Mouse (Mus musculus): ENCODE measurements around the gene D7Ertd443e. TPM values are rescaled to one million over a fixed set of nuclear protein-coding genes. Genes with fewer than 3 reads are reported as not detected.

Gene D7Ertd443e
- polyA plus RNA-seq, 1 experiment from 2014 or later, result not detected

GRCm38 (mm10) chr7:134381407-134381861 lies 4.0 kb downstream of the D7Ertd443e start:
- no peaks in the 10 kb centered on the region for H3K36me3 ChIP-seq (ENCODE audit: control insufficient read depth, insufficient read depth)
- no peaks in the 10 kb centered on the region for H3K27me3 ChIP-seq (ENCODE audit: control insufficient read depth, insufficient read depth, low read depth, low read length)
- no peak overlapping the region for H3K9ac ChIP-seq (ENCODE audit: low read depth, low read length)
- H3K9me3 ChIP-seq (replicated peaks; ENCODE audit: control insufficient read depth, low read length), result no peaks in the 10 kb centered on the region
- no peaks in the 10 kb centered on the region for H3K4me1 ChIP-seq (ENCODE audit: control insufficient read depth, low read depth, low read length)
- no peak overlapping the region for H3K4me3 ChIP-seq (ENCODE audit: low read depth, low read length)
- 38% methylated on average over 4 of the region's 4 CpGs for WGBS (ENCODE audit: insufficient replicate concordance)
- no peak overlapping the region for H3K4me2 ChIP-seq (ENCODE audit: low read depth, low read length)
- H3K27ac ChIP-seq (ENCODE audit: low read length), result no peak overlapping the region
- ATAC-seq (ENCODE audit: low read depth), result no peak

DNA sequence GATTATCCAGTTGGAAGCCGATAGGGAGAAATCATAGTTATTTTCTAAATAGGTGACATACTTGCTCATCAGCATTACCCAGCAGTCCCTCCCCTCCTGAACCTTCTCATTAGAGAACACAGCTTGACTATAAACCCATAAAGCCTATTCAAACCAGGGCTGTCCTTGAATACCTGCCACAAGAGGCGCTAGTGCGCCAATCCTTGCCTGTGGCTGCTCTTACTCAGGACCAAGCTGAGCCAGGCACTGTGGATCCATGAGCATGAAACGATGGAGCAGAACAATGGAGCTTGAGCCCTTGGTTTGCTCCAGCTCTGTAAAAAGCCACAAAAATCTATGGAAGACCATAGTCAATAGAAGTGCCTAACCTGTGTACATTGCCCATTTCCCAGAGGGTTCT lies 7.2 kb downstream of the D7Ertd443e start:
- Histone ChIP-seq H3K27ac (ENCODE audit: low read length) (no peak overlapping the region), H3K4me1 (ENCODE audit: control insufficient read depth, low read depth, low read length) (no peaks in the 10 kb centered on the region), H3K4me3 (ENCODE audit: low read depth, low read length) (no peak overlapping the region), H3K27me3 (ENCODE audit: control insufficient read depth, insufficient read depth, low read depth, low read length) (no peaks in the 10 kb centered on the region), H3K36me3 (ENCODE audit: control insufficient read depth, insufficient read depth) (no peaks in the 10 kb centered on the region), H3K4me2 (ENCODE audit: low read depth, low read length) (no peak overlapping the region), H3K9me3 (replicated peaks; ENCODE audit: control insufficient read depth, low read length) (no peaks in the 10 kb centered on the region), H3K9ac (ENCODE audit: low read depth, low read length) (no peak overlapping the region)
- ATAC-seq (ENCODE audit: low read depth), result no peak
- 38% methylated on average over 4 of the region's 4 CpGs for WGBS (ENCODE audit: insufficient replicate concordance)

DNA sequence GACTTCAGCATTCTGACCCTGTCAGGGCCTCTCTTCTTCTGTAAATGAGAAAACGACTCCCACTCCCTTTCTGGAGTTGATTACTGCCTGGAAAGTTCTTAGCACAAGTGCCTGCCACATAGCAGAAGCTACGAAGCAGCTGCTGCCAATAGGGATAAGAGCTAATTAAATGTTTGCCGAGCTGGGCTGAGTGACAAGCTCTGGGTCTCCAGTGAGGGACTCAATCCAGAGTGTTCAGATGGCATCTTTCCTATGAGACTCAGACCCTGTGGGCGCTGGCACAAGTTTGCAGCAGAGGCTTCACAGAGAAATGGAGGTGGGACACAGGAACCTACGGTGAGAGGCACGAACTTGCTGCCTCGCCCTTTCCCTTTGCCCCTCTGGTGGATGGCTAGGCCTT lies 8.7 kb downstream of the D7Ertd443e start:
- H3K36me3 ChIP-seq (ENCODE audit: control insufficient read depth, insufficient read depth), result no peaks in the 10 kb centered on the region
- ATAC-seq (ENCODE audit: low read depth), result no peak
- H3K9me3 ChIP-seq (replicated peaks; ENCODE audit: control insufficient read depth, low read length), result no peaks in the 10 kb centered on the region
- no peaks in the 10 kb centered on the region for H3K4me1 ChIP-seq (ENCODE audit: control insufficient read depth, low read depth, low read length)
- H3K27me3 ChIP-seq (ENCODE audit: control insufficient read depth, insufficient read depth, low read depth, low read length), result no peaks in the 10 kb centered on the region
- H3K9ac ChIP-seq (ENCODE audit: low read depth, low read length), result no peak overlapping the region
- H3K4me3 ChIP-seq (ENCODE audit: low read depth, low read length), result no peak overlapping the region
- no peak overlapping the region for H3K4me2 ChIP-seq (ENCODE audit: low read depth, low read length)
- H3K27ac ChIP-seq (ENCODE audit: low read length), result no peak overlapping the region
- WGBS (ENCODE audit: insufficient replicate concordance), result 59% methylated on average over 7 of the region's 7 CpGs

DNA sequence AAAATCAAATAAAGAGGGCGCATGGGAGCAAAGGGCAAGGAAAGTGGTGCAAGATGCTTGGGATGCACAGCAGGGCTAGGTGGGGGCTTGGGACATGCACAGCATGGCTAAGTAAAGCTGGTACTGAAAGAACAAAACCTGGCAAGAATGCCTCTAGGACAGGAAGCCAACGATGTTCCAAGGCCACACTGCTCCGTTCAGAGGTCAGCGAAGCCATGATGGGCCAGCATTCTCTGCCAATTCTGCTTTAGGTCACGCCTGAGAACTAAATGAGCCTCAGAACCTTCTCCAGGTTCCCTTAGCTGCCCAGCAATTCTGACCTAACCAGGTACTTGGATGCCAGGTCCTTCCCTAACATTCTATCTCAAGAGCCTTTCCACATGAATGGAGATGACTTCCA lies 13.2 kb downstream of the D7Ertd443e start:
- Histone ChIP-seq H3K9me3 (replicated peaks; ENCODE audit: control insufficient read depth, low read length) (no peaks in the 10 kb centered on the region), H3K4me1 (ENCODE audit: control insufficient read depth, low read depth, low read length) (no peaks in the 10 kb centered on the region), H3K4me3 (ENCODE audit: low read depth, low read length) (no peak overlapping the region), H3K27me3 (ENCODE audit: control insufficient read depth, insufficient read depth, low read depth, low read length) (no peaks in the 10 kb centered on the region), H3K36me3 (ENCODE audit: control insufficient read depth, insufficient read depth) (no peaks in the 10 kb centered on the region), H3K9ac (ENCODE audit: low read depth, low read length) (no peak overlapping the region), H3K27ac (ENCODE audit: low read length) (no peak overlapping the region), H3K4me2 (ENCODE audit: low read depth, low read length) (no peak overlapping the region)
- ATAC-seq (ENCODE audit: low read depth), result no peak
- WGBS (ENCODE audit: insufficient replicate concordance), result 59% methylated on average over 5 of the region's 5 CpGs

GRCm38 (mm10) chr7:134369241-134369640 lies 16.2 kb downstream of the D7Ertd443e start:
- H3K27me3 ChIP-seq (ENCODE audit: control insufficient read depth, insufficient read depth, low read depth, low read length), result no peaks in the 10 kb centered on the region
- ATAC-seq (ENCODE audit: low read depth), result no peak
- H3K27ac ChIP-seq (ENCODE audit: low read length), result no peak overlapping the region
- WGBS (ENCODE audit: insufficient replicate concordance), result 56% methylated on average over 4 of the region's 4 CpGs
- H3K4me2 ChIP-seq (ENCODE audit: low read depth, low read length), result no peak overlapping the region
- H3K36me3 ChIP-seq (ENCODE audit: control insufficient read depth, insufficient read depth), result no peaks in the 10 kb centered on the region
- no peak overlapping the region for H3K4me3 ChIP-seq (ENCODE audit: low read depth, low read length)
- no peaks in the 10 kb centered on the region for H3K9me3 ChIP-seq (replicated peaks; ENCODE audit: control insufficient read depth, low read length)
- H3K4me1 ChIP-seq (ENCODE audit: control insufficient read depth, low read depth, low read length), result no peaks in the 10 kb centered on the region
- no peak overlapping the region for H3K9ac ChIP-seq (ENCODE audit: low read depth, low read length)

DNA sequence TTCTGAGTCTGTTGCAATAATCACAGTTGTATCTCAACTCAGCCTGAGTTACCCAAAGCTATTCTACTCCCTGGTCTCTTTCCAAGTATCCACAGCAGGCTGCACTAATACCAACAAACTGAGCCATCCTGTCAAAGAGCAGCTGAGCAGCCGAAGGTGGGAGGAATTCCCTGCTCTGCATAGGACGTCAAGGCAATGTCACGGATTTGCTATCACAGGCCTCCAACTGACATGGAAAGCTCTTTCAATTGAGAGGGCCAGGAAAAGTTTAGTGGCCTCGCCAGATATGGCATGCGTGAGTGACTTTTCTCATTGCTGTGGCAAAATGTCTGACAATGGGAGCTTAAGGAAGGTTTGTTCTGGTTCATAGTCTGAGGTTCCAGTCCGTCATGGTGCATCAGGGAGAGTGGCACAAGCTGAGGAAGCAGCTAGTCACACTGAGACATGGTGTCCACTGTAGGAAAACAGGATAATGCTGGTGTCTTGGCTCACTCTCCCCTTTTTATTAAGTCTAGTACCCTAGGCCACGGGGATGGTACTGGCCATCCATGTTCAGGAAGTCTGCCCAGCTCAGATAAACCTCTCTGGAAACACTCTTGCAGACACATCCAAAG lies 23.1 kb downstream of the D7Ertd443e start:
- no peaks in the 10 kb centered on the region for H3K27me3 ChIP-seq (ENCODE audit: control insufficient read depth, insufficient read depth, low read depth, low read length)
- H3K27ac ChIP-seq (ENCODE audit: low read length), result no peak overlapping the region
- no peaks in the 10 kb centered on the region for H3K36me3 ChIP-seq (ENCODE audit: control insufficient read depth, insufficient read depth)
- no peak for ATAC-seq (ENCODE audit: low read depth)
- H3K4me2 ChIP-seq (ENCODE audit: low read depth, low read length), result no peak overlapping the region
- no peaks in the 10 kb centered on the region for H3K9me3 ChIP-seq (replicated peaks; ENCODE audit: control insufficient read depth, low read length)
- H3K4me3 ChIP-seq (ENCODE audit: low read depth, low read length), result no peak overlapping the region
- WGBS (ENCODE audit: insufficient replicate concordance), result 45% methylated on average over 7 of the region's 7 CpGs
- no peak overlapping the region for H3K9ac ChIP-seq (ENCODE audit: low read depth, low read length)
- H3K4me1 ChIP-seq (ENCODE audit: control insufficient read depth, low read depth, low read length), result no peaks in the 10 kb centered on the region

GRCm38 (mm10) chr7:134348825-134349224 lies 36.6 kb downstream of the D7Ertd443e start:
- ATAC-seq (ENCODE audit: low read depth), result no peak
- WGBS (ENCODE audit: insufficient replicate concordance), result 19% methylated on average over 6 of the region's 6 CpGs

DNA sequence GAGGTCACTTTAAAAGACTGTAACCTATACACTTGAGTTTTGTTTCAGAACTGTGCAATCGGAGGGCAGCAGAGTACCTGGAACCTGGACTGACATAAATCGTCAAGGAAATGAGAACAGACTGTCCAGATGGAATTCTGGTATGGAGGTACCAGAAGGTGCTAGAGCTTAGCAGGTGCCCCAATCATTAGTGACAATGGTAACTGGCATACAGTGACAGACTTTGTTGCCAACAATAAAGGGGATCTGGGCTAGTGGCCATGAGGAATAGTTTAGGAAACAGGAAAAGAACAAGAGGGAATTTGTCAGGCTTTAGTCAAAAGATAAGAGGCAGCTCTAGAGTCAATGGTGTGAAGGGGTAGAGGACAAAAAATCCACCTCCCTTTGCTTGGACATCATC lies 43.3 kb downstream of the D7Ertd443e start:
- WGBS (ENCODE audit: insufficient replicate concordance), result 54% methylated on average over 2 of the region's 2 CpGs
- Histone ChIP-seq H3K4me2 (ENCODE audit: low read depth, low read length) (no peak overlapping the region), H3K36me3 (ENCODE audit: control insufficient read depth, insufficient read depth) (no peaks in the 10 kb centered on the region), H3K27me3 (ENCODE audit: control insufficient read depth, insufficient read depth, low read depth, low read length) (no peaks in the 10 kb centered on the region), H3K4me3 (ENCODE audit: low read depth, low read length) (no peak overlapping the region), H3K4me1 (ENCODE audit: control insufficient read depth, low read depth, low read length) (no peaks in the 10 kb centered on the region), H3K9me3 (replicated peaks; ENCODE audit: control insufficient read depth, low read length) (no peaks in the 10 kb centered on the region), H3K9ac (ENCODE audit: low read depth, low read length) (no peak overlapping the region), H3K27ac (ENCODE audit: low read length) (no peak overlapping the region)
- no peak for ATAC-seq (ENCODE audit: low read depth)

More at GRCm38 (mm10) chr7:134348825-134349224, 36.6 kb downstream of the D7Ertd443e start:
- no peak overlapping the region for H3K9ac ChIP-seq (ENCODE audit: low read depth, low read length)
- no peak overlapping the region for H3K4me2 ChIP-seq (ENCODE audit: low read depth, low read length)
- H3K36me3 ChIP-seq (ENCODE audit: control insufficient read depth, insufficient read depth), result no peaks in the 10 kb centered on the region
- H3K27ac ChIP-seq (ENCODE audit: low read length), result no peak overlapping the region
- H3K9me3 ChIP-seq (replicated peaks; ENCODE audit: control insufficient read depth, low read length), result no peaks in the 10 kb centered on the region
- H3K27me3 ChIP-seq (ENCODE audit: control insufficient read depth, insufficient read depth, low read depth, low read length), result no peaks in the 10 kb centered on the region
- no peaks in the 10 kb centered on the region for H3K4me1 ChIP-seq (ENCODE audit: control insufficient read depth, low read depth, low read length)
- no peak overlapping the region for H3K4me3 ChIP-seq (ENCODE audit: low read depth, low read length)

DNA sequence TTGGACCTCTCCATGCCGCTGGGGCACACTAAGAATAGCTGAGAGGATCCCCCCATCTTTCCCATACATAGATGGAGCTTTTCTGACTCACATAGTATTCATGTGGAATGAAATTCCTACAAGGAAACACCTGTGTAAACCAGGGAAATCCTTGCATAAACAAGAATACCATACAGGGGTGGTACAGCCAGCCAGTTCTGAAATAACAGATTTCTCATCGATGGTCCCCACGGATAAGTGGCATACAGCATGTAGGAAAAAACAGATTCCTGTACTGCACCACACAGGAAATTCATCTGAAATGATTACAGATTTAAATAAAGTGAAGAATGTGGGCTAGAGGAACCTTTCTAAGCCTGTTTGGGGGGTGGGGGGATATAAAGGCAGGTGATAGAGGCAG lies 49.5 kb downstream of the D7Ertd443e start:
- H3K27me3 ChIP-seq (ENCODE audit: control insufficient read depth, insufficient read depth, low read depth, low read length), result no peaks in the 10 kb centered on the region
- no peak overlapping the region for H3K4me2 ChIP-seq (ENCODE audit: low read depth, low read length)
- 38% methylated on average over 3 of the region's 3 CpGs for WGBS (ENCODE audit: insufficient replicate concordance)
- no peaks in the 10 kb centered on the region for H3K9me3 ChIP-seq (replicated peaks; ENCODE audit: control insufficient read depth, low read length)
- H3K36me3 ChIP-seq (ENCODE audit: control insufficient read depth, insufficient read depth), result no peaks in the 10 kb centered on the region
- H3K9ac ChIP-seq (ENCODE audit: low read depth, low read length), result no peak overlapping the region
- H3K4me1 ChIP-seq (ENCODE audit: control insufficient read depth, low read depth, low read length), result no peaks in the 10 kb centered on the region
- H3K27ac ChIP-seq (ENCODE audit: low read length), result no peak overlapping the region
- H3K4me3 ChIP-seq (ENCODE audit: low read depth, low read length), result no peak overlapping the region
- ATAC-seq (ENCODE audit: low read depth), result no peak
